Mouse (Mus musculus): Measurements from ENCODE around the gene Ptpn14.

GRCm38 (mm10) chr1:189742041-189742440, 14.0 kb downstream of the Ptpn14 start:
- TF ChIP-seq CTCF (IDR thresholded peaks at IDR 0.05; ENCODE audit: extremely low read depth, insufficient read depth, insufficient read length, insufficient replicate concordance), result no peak
- TF ChIP-seq POLR2A (IDR thresholded peaks at IDR 0.05; ENCODE audit: low read depth, low read length), result no peak

Measured in spleen, adult 2 months (tissue).